Mouse (Mus musculus) heart, postnatal 36 days (tissue): ENCODE data around the gene Rhbdd1. TPM values are rescaled to one million over a fixed set of nuclear protein-coding genes. Genes with fewer than 3 reads are reported as not detected.

Experiments
- DNase-seq, 2 experiments: peaks; one replicate each; pipeline ENCODE4 v3.0.0; 2021 to 2022
- intact Hi-C: fragments of 180-260 bp; cut with DNase I; formaldehyde crosslinking; loops from one replicate; pipeline ENCODE4 v1.15.1; 2025
- total RNA-seq, 2 experiments: library from RNA; stranded (reverse); gene quantifications; 2 replicates each; pipeline ENCODE4 v1.2.3; 2021

Gene Rhbdd1
- total RNA-seq, 2 experiments from 2014 or later, result 9.5 to 12.1 TPM

- intact Hi-C loops, result loop anchor here (2.0 to 5.0 kb wide), 3 partner anchors 276 to 602 kb away; no protein-coding TSS in a partner anchor
- peak; percentile 82 to 85 for DNase-seq
These were observed 25.5 kb upstream of the Rhbdd1 start for GRCm38 (mm10) chr1:82290723-82291150.

GRCm38 (mm10) chr1:82291151-82291797 is 25.0 kb upstream of the Rhbdd1 start, which contains the start of gene Irs1:
TSS of gene Irs1 (minus strand) at chr1:82291416.
- intact Hi-C loops, result loop anchor here (2.0 to 5.0 kb wide), 3 partner anchors 276 to 602 kb away; no protein-coding TSS in a partner anchor
- peak; percentile 79 to 89 for DNase-seq

- intact Hi-C loops, result loop anchor here (1.0 to 5.0 kb wide), 5 partner anchors 141 to 603 kb away; no protein-coding TSS in a partner anchor
- no peak for DNase-seq
These were observed 24.1 kb upstream of the Rhbdd1 start for GRCm38 (mm10) chr1:82291930-82292712.

- intact Hi-C loops, result loop anchor here (1.0 to 5.0 kb wide), 3 partner anchors 141 to 385 kb away; no protein-coding TSS in a partner anchor
- DNase-seq, result peak; percentile 39 to 41
These were observed 23.5 kb upstream of the Rhbdd1 start for GRCm38 (mm10) chr1:82292771-82293170.

GRCm38 (mm10) chr1:82294102-82294501 is 22.1 kb upstream of the Rhbdd1 start:
- peak; percentile 24 to 25 for DNase-seq
- intact Hi-C loops, result loop anchor here (1.0 to 5.0 kb wide), 3 partner anchors 387 to 978 kb away; no protein-coding TSS in a partner anchor

GRCm38 (mm10) chr1:82298586-82298985 is 17.7 kb upstream of the Rhbdd1 start:
- DNase-seq, result no peak
- intact Hi-C loops, result no loop called here

- DNase-seq, result no peak
- intact Hi-C loops, result no loop called here
These were observed 11.8 kb upstream of the Rhbdd1 start for GRCm38 (mm10) chr1:82304483-82304882.

GRCm38 (mm10) chr1:82316746-82317126 is 484 bp downstream of the Rhbdd1 start:
- intact Hi-C loops, result loop anchor here (5.0 to 10.0 kb wide), 3 partner anchors 116 to 722 kb away; partner anchors contain the start of gene Mff
- no peak for DNase-seq

- no peak for DNase-seq
- intact Hi-C loops, result no loop called here
These were observed 4.2 kb downstream of the Rhbdd1 start for GRCm38 (mm10) chr1:82320456-82320855.

GRCm38 (mm10) chr1:82320864-82321263 is 4.6 kb downstream of the Rhbdd1 start:
- intact Hi-C loops, result no loop called here

GRCm38 (mm10) chr1:82321441-82321840 is 5.2 kb downstream of the Rhbdd1 start:
- no peak for DNase-seq
- intact Hi-C loops, result no loop called here

More at GRCm38 (mm10) chr1:82320864-82321263, 4.6 kb downstream of the Rhbdd1 start:
- no peak for DNase-seq

- intact Hi-C loops, result no loop called here
- DNase-seq, result no peak
These were observed 8.0 kb downstream of the Rhbdd1 start for GRCm38 (mm10) chr1:82324131-82324785.

GRCm38 (mm10) chr1:82326120-82326519 is 9.9 kb downstream of the Rhbdd1 start:
- no peak for DNase-seq
- intact Hi-C loops, result no loop called here

- DNase-seq, result no peak
- intact Hi-C loops, result no loop called here
These were observed 12.0 kb downstream of the Rhbdd1 start for GRCm38 (mm10) chr1:82328033-82328775.

GRCm38 (mm10) chr1:82329237-82329953 is 13.1 kb downstream of the Rhbdd1 start:
- no peak for DNase-seq
- intact Hi-C loops, result no loop called here

GRCm38 (mm10) chr1:82329954-82330247 is 13.6 kb downstream of the Rhbdd1 start:
- no peak for DNase-seq
- intact Hi-C loops, result no loop called here

- DNase-seq, result no peak
- intact Hi-C loops, result no loop called here
These were observed 18.3 kb downstream of the Rhbdd1 start for GRCm38 (mm10) chr1:82334506-82334905.

GRCm38 (mm10) chr1:82353089-82353488 is 36.8 kb downstream of the Rhbdd1 start:
- intact Hi-C loops, result no loop called here
- DNase-seq, result no peak

- intact Hi-C loops, result no loop called here
- DNase-seq, result no peak
These were observed 37.5 kb downstream of the Rhbdd1 start for GRCm38 (mm10) chr1:82353755-82354154.
